Mouse (Mus musculus) splenic B cell, adult 2 months (primary cell): ENCODE data around the gene Vmn2r93.

ENCODE experiments used
- DNase-seq: peaks from one replicate; pipeline ENCODE4 v3.0.0-alpha.2; 2011; ENCODE audit warnings: low read depth, low spot score
- H3K27me3 ChIP-seq: 2 replicates; pipeline ENCODE4 v1.6.1; 2012; ENCODE audit warnings: mild to moderate bottlenecking, low read length, moderate library complexity, mixed read lengths; ENCODE audit not compliant: control insufficient read depth, poor library complexity, insufficient read depth, severe bottlenecking
- H3K36me3 ChIP-seq: 2 replicates; pipeline ENCODE4 v1.6.1; 2012; ENCODE audit warnings: mild to moderate bottlenecking, low read length, moderate library complexity, mixed read lengths; ENCODE audit not compliant: control insufficient read depth, poor library complexity, insufficient read depth, severe bottlenecking

Gene Vmn2r93

DNA sequence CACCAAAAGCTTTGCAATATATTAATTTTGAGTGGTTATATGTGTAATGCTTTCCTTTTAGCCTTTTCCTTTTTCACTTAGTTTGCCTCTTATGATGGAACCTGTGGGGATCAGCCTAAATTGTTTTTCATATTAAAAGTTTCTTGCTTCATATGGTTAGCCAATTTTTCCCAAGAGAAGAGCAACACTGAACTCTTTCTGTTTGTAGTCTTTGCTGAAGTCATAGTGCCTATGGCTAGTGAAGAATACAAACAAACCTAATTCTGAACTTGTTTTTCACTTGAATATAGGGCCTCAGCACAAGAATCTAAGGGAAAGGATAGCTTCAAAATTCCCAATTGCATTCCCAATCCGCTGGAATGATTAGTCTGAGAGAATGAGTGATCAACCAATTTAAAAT, at the start of gene Vmn2r93:
Gene Vmn2r93 (plus strand): TSS at position 301 of the 400 bp plus-strand sequence.
- no peaks in the 10 kb centered on the region for H3K36me3 ChIP-seq
- H3K27me3 ChIP-seq: no peaks in the 10 kb centered on the region
- DNase-seq: no peak

DNA sequence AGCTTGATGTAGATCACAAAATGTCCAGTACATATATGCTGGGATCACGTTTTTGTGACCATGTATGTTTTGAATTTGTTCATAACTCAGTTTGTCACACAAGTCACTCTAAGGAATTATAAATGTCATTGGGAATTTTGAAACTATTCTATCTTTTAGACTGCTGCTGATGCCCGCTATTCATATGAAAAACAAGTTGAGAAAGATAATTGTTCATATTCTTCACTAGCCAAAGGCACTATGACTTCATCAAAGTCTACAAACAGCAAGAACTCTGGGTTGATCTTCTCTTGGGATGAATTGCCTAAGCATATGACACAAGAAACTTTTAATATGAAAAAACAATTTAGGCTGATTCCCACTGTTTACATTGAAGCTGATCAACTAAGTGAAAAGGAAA, 20.2 kb upstream of the Vmn2r93 start, which contains the start of gene Vmn2r94:
Gene Vmn2r94 (minus strand): TSS at position 101 of the 400 bp plus-strand sequence.
- Histone ChIP-seq H3K36me3 (no peaks in the 10 kb centered on the region), H3K27me3 (no peaks in the 10 kb centered on the region)
- no peak for DNase-seq

DNA sequence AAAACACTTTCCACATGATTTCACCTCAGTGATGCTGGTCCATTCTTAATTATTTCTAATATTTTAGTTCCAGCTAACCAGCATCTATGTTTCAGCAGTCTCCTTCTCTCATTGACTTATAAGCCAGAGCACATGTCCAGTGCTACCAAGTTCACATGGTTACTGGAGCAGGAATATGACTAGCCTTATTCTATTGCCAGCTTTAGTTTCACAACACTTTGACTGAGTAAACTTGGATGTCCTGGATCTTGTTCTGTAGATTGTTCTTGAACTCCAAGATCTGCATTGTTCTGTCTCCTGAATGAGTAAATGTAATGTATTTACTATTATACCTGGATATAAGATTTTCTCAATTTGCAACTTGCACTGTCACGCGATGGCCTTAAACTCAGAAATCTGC, 25.1 kb downstream of the Vmn2r93 start:
- no peak for DNase-seq
- no peaks in the 10 kb centered on the region; the same call in 1 of the 2 replicates for H3K27me3 ChIP-seq
- H3K36me3 ChIP-seq: no peaks in the 10 kb centered on the region

DNA sequence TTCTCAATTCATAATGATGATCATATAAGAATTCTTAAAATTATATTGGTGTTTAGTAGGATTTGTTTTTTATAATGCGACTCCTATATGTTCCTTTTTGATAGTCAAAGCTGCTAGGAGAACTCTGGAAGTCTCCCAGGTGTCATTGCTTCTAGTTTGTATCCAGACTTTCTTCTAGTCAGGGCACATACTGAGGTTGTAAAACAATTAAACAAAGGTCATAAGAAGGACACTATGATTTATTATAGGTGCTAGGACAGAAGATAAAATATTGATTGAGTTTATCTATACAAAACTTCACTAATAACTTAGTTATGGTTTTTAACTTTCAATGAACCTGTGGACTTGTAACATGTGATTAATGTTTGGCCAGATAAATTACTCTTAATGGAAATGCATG, 62.1 kb downstream of the Vmn2r93 start:
- no peak for DNase-seq

DNA sequence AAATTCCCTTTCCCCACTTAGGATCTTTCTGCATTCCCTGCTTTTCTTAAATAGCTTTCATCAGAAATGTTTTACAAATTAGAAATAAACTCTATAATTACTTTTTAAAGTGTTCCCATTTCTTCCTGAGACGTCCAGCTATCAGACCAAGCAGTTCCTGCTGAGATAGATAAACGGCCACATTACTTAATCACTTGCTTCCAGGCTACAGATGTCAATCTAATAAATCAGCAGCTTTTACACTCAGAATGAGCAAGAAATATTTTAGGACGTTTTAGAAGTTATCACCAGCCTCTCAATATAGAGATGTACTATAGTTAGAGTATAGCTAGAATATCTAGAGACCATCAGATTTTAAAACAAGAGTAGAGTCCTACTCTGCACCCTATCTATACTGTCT, 62.7 kb downstream of the Vmn2r93 start:
- no peaks in the 10 kb centered on the region for H3K27me3 ChIP-seq
- no peaks in the 10 kb centered on the region for H3K36me3 ChIP-seq
- no peak for DNase-seq

More for the DNA sequence above, 62.1 kb downstream of the Vmn2r93 start:
- no peaks in the 10 kb centered on the region for H3K27me3 ChIP-seq
- no peaks in the 10 kb centered on the region for H3K36me3 ChIP-seq
